Mouse (Mus musculus) cerebral cortex, adult 2 months (tissue): ENCODE results near the gene Lrp3.

ENCODE experiments used
- WGBS: fragments of 180-500 bp; shearing (Covaris S2); methylation state at CpG from one replicate; pipeline ENCODE4 v1.1.7; 2018; 5-methylcytosine and 5-hydroxymethylcytosine counted together

The Lrp3 gene

GRCm38 (mm10) chr7:35215225-35215624 lies at the start of gene Lrp3:
TSS of gene Lrp3 (minus strand) at chr7:35215498.
- WGBS, result under 1% methylated on average over 53 of the region's 53 CpGs

- 9% methylated on average over 7 of the region's 7 CpGs for WGBS
Observed at GRCm38 (mm10) chr7:35264746-35265145, 49.4 kb upstream of the Lrp3 start.

DNA sequence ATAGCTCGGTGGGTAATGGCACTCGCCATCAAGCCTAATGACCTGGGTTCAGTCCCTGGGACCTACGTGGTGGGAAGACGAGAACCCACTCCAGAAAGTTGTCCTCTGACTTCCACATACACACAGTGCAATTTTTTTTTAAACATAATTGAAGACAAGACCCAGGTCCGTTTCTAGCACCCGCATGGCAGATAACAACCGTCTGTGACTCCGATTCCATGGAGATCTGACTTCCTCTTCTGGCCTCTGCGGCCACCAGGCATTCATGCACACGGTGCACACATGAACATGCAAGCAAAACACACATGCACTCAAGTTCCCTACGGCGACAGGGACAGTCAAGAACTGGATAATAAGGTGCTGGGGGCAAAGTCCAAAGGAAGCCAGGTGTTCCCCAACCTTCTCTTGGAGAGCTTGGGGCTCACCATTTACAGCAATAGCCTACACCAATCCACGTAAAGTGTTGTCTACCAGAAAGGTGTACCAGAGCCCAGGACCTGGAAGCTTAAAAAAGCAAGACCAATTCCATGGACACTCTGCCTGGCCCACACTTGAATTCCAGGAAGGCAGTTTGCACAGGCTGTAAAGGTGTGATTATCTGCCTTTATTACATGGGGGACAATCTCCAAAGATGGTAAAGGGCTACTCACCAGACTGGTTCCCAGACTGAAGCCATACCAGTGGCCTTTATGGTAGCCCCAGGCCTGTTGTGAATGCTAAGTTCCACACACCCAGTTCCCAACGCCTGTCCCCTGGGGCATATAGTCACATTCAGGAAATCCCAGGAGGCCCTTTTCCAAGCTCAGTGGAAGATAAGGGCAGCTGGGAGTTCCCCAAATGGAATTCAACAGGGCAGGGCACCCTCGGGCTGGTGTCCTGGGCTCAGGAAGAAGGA lies 48.5 kb upstream of the Lrp3 start:
- 90% methylated on average over 15 of the region's 15 CpGs for WGBS

DNA sequence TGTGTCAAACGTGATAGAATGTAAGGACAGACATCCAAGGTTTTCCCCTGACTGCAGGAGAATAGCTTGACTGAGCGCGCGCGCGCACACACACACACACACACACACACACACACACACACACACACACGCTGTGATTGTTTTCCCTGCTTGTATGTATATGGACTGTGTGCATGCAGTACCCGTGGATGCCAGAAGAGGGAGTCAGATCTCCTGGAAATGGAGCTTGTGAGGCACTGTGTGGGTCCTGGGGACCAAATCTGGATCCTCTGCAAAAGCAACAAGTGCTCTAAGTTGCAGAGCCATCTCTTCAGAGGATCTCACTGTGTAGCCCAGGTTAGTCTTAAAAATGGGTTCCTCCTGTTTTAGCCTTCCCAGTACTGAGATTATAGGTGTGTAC lies 44.1 kb upstream of the Lrp3 start:
- 91% methylated on average over 8 of the region's 8 CpGs for WGBS

- 45% methylated on average over 7 of the region's 7 CpGs for WGBS
Observed at GRCm38 (mm10) chr7:35258294-35258693, 43.0 kb upstream of the Lrp3 start.

GRCm38 (mm10) chr7:35252041-35252558 lies 36.8 kb upstream of the Lrp3 start:
- 7% methylated on average over 13 of the region's 13 CpGs for WGBS

DNA sequence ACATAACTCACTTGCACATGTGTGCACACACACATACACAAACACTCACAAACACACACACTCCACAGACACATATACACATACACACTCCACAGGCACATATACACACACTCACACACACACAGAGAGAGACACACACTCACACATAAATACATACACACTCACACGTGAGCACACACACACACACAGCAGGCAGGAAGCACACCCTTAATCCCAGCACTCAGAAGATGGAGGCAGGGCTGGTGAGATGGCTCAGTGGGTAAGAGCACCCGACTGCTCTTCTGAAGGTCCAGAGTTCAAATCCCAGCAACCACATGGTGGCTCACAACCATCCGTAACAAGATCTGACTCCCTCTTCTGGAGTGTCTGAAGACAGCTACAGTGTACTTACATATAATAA lies 22.6 kb upstream of the Lrp3 start:
- 87% methylated on average over 3 of the region's 3 CpGs for WGBS

- 13% methylated on average over 9 of the region's 9 CpGs for WGBS
Observed at GRCm38 (mm10) chr7:35235308-35235707, 20.0 kb upstream of the Lrp3 start.

- WGBS, result under 1% methylated on average over 45 of the region's 45 CpGs
Observed at GRCm38 (mm10) chr7:35234361-35235245, 19.3 kb upstream of the Lrp3 start.

DNA sequence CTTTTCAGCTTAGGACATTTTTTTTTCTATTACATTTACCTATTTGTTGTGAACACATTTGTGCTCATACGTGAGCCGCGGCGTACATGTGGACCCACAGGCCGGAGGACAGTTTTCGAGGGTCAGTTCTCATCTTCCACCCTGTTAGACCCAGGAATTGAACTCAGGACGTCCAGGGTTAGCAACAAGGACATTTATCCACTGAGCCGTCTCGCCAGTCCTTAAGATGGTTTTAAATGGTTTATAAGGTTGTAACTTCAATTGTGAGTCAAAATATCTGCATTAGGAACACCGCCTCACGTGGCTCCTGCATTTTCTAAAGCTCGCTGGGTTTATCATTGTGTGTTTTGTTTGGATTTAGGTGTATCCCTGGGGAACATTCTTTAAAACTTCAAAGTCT lies 18.6 kb upstream of the Lrp3 start:
- 50% methylated on average over 12 of the region's 12 CpGs for WGBS

DNA sequence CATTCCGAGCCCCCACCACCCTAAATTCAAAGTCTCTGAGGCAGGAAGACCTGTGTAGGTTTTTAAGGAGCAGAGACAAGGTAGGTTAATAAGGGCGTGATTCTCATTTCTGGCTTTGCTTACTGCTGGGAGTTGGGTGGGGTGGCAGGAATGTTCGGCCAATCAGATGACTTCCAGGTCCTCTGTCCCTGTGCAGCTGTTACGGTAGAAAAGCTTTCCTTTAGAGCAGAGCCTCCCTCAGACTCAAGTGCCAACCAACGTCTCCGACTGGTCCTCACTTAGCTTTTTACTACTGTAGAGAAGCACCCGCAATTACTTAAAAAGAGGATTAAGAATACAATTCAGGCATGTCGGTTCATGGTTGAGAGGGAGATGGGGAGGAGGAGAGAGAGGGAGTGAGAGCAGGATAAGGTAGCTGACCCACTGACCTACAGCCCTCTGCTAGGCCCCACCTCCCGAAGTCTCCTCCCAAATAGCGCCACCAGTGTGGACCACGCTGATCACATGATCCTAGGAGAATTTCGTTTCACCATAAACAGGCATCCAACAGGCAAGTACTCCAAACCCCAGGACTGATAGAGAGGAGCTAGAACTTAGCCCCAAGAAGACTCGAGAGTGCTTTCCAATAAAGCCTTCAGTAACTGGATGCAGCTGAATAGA lies 17.6 kb upstream of the Lrp3 start:
- 58% methylated on average over 13 of the region's 13 CpGs for WGBS

DNA sequence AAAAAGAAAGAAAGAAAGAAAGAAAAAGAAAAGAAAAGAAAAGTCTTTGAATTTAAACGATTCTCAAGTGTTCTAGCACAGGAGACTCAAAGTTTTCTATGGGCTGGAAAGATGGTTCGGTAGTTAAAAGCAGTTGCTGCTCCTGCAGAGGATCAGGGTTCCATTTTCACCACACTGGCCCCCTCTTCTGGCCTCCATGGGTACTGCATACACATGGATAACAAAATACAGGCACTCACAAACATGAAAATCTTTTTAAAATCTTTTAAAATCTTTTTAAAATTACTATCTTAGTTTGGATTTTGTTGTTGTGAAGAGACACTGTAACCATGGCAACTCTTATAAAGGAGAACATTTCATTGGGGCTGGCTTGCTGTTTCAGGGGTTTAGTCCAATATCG lies 15.0 kb upstream of the Lrp3 start:
- WGBS, result 51% methylated on average over 3 of the region's 3 CpGs

DNA sequence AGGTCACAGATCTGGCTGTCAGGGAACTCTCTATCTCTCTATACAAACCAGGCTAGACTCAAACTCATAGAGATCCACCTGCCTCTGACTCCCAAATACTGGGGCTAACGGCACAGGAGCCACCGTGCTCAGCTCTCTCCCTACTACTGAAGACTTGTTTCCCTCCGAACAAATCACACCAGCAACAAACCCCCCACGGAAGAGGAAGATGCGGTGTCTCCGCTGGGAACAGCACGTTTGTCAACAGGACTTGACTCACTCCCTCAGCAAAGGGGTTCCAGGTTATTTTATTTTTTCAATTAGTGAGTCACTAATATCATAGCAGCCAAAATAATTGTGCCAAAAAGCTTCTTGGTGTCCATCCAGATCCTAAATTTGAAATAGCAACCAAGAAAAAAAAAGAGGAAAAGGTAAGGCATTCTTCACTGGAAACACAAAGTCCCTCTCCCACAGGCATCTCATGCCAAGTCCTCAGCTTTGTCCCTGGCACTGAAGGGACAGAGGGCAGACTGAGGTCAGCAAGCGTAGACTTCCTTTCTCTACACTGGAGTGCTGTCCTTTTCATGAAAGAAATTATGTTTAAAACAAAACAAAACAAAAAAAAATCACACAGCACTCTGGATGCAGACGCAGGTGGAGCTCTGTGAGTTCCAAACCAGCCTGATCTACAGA lies 5.5 kb upstream of the Lrp3 start:
- 76% methylated on average over 9 of the region's 9 CpGs for WGBS

DNA sequence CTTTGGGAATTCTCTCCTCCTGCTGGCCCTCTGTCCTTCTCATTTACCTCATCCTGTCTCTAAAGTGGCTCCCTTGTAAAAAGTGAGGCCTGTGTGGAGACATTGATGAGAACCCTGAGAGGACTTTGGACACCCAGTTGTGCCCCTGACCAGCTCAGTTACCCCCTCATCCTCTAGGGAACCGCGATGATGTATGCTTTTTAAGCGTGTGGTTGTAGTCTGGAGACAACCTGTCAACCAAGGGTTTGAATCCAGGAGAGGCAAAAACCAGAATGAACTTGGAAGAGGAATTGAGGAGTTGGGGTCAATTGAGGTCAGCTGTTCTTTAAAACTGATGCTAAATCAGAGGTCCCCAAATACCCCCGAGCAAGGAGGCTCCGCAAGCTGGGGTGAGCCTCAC lies 433 bp upstream of the Lrp3 start:
- WGBS, result 35% methylated on average over 5 of the region's 5 CpGs

DNA sequence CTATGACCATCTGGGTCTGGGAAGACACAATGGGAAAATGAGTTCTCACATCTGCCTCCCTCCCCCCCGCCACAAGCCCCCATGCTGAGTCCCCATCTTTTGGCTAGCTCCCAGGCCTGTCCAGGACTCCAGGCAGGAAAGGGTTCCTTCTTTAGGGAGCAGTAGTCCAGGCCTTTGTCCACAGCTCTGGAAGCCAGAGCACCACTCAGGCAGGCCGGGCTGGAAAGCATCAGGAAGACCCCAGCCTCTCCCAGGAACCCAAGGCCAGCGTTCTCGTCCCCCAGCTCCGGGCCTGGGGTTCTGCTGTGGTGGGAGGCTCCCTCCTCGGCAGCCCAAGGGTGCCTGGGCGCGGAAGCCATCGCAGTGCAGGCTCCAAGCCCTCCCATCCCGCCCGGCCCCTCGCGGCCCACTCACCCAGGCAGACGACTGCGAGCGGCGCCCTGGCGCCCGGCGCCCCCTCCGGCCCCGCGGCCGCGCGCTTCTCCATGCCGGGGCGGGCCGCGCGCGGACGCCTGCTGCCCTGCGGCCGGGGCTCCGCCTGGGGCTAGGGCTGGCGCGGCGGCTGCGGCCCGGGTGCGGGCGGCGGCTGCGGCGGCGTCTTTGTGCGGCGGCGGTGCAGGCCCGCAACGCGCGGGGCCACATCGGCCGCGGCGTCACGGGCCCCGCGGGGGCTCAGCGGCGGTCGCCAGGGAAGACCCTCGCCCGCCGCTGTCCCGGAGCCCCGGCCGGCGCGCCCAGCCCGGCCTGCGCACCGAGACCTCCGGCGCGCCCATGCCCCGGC lies 666 bp downstream of the Lrp3 start:
- 1% methylated on average over 75 of the region's 79 CpGs for WGBS

DNA sequence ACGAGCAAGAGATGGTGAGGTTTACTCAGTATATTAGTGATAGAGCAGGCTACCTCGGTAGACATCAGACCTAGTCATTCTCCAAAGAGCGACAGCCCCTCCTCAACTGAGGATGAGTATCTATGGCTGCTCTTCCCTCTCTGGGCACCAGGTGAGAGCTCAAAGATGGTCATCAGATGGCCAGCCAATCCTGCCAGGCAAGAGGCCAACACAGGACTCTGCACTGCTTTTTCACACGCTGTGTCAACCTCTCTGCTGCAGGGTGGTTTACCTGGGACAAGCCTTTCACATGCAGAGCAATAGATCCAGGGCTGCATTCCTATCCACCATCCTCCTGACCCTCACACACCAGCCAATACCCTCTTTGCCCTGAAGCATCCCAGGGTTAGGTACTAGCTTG lies 3.5 kb downstream of the Lrp3 start:
- 94% methylated on average over 4 of the region's 4 CpGs for WGBS

- WGBS, result 93% methylated on average over 12 of the region's 12 CpGs
Observed at GRCm38 (mm10) chr7:35198981-35199754, 16.1 kb downstream of the Lrp3 start.

DNA sequence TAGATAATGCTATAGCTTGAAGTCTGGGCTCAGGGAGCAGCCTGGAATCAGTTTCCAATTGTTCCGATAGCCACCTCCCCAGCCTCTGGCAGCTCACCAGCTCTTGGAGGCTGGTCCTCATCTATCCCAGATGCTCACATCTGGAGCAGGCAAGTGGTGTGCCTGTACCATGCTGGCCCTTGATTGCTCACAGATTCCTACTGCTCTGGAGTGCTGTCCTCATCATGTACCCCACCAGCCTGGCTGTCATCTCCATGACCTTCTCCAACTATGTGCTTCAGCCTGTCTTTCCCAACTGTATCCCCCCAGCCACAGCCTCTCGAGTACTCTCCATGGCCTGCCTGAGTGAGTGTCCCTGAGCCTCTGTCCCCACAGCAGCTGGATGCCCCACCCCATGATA lies 18.3 kb downstream of the Lrp3 start:
- WGBS, result 59% methylated on average over 2 of the region's 2 CpGs

GRCm38 (mm10) chr7:35191276-35191675 lies 24.0 kb downstream of the Lrp3 start:
- 38% methylated on average over 2 of the region's 2 CpGs for WGBS

DNA sequence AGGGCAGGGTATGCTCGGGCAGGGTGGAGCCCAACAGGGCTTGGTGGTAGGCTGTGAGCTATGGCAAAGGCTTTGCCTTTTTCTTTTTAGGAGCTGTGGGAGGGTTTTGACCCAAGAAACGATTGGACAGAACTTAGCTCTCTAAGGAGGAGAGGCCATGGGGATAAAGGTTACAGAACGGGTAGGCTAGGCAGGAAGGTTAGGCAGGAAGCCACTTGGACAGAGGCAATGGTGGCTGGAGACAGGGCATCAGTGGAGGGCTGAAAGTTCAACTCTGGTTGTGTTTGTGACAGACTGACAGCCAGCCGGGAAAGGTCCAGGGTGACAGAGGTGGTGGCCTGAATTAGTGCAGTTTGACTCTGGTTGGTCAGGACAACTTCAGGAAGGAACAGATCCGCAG lies 25.6 kb downstream of the Lrp3 start:
- 71% methylated on average over 5 of the region's 5 CpGs for WGBS
